Mouse (Mus musculus) MN1 (cell line): Measurements from ENCODE around the gene Itpr2.

ENCODE experiments used
- DNase-seq: peaks from one replicate; pipeline ENCODE4 v3.0.0-alpha.2; 2016; ENCODE audit warnings: low spot score

Gene Itpr2

DNA sequence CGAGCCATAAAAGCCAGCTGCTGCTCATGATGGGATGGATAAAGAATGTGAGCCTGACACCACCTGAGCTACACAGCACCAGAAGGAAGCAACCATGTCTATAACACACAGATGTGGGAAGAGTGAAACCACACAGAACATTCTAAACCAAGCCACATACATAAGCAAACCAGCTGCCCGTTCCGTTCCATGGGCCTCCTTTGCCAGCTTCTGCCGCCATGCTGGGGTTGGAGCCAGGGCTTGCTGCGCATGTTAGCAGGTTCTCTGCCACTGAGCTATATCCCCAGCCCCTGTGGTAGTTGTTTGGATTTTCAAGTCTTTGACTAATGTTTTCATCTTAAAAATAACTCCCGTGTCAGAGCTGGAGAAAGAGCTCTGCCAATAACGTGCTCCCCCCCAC is 87.9 kb downstream of the Itpr2 start:
- DNase-seq, result no peak

DNA sequence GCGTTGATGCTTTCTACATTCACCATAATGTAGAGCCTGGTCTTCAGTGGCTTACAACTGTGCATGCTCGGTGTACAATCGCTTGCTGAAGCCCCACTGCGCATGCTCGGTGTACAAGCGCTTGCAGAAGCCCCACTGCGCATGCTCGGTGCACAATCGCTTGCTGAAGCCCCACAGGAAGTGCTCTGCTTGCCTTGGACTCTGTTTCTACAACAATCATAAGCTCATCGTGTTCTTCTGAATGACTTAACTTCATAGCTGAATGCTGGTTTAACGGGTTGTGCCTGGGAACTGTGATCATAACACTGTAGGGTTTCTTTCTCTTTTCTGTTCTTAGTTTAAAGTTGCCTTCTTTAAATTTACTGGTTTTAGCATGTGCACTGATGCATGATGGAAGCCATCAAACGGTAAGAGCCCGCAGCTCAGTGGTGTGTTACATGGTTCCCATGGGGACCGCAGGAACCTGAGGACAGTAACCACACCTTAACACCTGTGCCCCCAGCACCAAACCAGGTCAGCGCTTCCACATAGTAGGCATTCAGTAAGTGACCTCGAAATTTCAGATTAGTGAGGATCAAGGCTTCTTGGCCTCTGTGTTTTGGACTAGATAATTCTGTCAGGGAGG is 90.5 kb downstream of the Itpr2 start:
- DNase-seq, result no peak

DNA sequence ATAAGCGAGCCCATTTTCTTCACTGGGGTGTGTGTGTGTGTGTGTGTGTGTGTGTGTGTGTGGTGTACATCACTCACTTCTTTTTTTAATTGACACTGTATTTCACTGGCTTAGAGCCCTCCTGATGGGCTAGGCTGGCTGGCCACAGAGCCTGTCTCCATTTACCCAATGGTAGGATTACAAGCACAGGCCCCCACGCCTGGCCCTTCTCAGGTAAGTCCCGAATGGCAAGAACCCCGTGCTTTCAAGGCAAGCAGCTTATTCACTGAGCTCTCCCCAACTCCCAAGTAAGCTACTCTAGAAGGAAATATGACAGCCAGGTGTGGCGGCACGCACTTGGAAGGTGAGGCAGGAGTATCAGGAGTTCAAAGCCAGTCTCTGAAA is 91.6 kb downstream of the Itpr2 start:
- no peak for DNase-seq

DNA sequence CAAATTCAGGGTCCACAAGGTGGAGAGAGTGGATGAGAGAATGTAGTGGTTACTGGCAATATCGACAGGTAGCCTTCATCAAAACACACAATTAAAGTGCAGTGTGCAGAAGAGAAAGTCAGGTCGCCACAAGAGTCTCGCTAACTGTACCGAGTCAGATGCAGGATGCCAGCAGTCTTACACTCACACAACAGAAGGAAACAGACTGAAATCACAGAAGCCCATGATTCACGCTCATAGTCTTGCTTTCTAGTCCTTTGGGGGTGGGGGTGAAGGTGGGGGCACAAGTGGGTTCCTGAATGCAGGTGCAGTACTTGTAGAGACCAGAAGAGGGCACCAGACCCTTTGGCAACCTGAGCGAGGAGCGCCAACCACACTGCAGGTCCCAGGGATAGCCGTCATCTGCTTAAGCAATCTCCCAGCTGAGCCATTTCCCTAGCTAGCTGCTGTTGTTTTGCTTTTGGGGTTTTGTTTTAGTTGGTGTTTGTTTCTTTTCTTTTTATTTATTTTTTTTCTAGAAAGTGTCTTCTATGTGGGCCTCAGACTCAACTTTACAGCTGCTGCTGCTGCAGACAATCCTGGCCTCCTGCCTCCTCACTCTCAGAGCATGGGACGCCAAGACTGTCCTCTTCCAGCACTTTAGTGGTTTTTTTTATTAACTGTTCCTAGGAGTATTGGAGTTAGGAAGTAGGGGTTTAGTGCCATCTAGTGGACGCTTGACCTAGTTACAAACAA is 92.2 kb downstream of the Itpr2 start:
- DNase-seq, result peak; percentile 79

DNA sequence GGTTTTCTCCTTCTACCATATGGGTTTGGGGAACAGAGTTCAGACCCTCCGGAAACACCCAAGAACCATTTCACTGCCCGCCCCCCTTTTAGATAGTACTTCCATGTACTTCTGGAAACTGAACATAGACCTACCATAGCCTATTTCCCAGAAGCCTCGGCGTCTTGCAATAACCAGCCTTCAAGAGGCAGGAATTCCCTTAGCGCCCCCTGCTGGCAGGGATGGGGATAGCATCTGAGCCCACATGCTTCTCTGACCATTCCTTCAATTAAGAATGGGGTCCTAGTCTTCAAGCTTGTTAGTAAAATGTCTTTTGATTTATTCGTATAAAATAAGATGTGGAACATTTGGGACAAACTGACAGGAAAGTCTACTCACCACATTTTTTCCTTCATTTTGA is 96.6 kb downstream of the Itpr2 start:
- DNase-seq, result peak; percentile 68

DNA sequence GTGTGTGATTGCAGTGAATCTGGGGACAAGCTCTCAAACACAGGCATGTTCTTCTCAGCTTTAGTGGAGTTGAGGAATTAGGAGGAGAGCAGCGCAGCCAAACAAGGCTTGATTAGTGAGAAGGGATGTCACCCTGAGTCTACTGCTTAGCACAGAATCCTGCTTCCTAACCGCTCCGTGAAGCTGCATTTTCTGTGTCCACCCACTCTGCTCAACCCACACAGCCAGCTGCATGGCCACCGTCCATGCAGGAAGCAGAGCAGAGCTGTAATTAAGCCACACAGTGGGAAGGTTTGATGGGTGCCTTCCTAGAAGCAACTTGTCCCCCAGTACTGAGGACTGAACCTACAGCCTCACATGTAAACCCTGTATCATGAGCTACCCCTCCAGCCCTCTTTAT is 97.1 kb downstream of the Itpr2 start:
- DNase-seq, result no peak

DNA sequence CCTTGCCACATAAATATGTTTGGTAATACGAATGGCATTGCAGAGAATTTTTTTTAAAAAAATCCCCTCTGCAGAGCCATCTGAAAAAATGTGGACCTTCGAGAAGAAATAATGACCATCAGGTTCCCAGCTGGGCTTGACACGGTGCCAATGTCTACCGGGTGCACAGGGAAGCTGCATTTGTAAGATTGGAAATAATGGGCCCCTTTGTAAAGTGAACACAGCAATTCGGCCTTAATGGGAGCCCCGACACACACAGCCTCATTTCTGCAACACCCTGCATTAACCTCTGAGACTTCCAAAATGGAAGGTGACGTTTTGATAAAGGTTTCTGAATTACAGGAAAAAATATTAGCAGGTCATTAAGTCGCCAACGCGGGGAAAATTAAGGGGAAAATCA is 97.9 kb downstream of the Itpr2 start:
- no peak for DNase-seq

DNA sequence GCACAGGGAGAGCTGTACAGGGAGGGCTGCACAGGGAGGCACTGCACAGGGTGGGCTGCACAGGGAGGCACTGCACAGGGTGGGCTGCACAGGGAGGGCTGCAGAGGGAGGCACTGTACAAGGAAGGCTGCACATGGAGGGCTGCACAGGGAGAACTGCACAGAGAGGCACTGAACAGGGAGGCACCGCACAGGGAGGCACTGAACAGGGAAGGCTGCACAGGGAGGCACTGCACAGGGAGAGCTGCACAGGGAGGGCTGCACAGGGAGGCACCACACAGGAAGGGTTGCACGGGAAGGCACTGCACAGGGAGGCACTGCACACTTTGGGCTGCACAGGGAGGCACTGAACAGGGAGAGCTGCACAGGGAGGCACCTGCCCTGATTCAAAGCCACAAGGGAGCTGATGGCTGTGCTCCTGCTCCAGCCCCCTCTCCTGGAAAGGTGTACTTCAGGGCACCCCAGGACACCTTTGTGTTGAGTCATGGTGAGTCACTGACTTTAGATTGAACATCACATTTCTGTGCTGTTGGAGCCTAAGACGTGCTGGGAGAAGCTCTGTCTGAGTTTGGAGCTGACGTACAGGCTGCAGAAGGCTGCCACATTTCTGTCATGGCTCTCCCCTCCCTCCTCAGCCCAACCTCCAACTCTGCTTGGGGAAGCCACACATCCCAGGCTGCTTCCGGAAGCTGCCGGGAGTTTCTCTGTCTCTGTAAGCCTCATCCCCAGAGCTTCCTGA is 98.9 kb downstream of the Itpr2 start:
- DNase-seq, result no peak

DNA sequence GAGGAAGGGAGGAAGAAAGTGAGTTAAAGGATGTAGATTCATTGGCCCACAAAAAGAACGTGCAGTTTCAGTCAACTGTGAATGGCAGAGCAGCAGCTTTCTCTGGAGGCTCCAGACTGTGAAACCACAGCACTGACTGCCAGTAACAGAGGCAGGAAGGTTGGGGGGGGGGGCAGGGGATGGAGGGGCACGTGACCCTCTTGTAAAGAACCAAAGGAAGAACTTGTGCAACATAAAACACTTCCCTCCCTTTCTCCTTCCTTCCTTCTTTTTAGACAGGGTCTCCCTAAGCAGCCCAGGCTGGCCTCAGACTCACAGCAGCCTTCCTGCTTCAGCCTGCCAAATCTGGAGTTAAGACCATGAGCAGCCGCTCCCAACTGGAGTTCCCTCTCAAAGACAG is 104.2 kb downstream of the Itpr2 start:
- no peak for DNase-seq

DNA sequence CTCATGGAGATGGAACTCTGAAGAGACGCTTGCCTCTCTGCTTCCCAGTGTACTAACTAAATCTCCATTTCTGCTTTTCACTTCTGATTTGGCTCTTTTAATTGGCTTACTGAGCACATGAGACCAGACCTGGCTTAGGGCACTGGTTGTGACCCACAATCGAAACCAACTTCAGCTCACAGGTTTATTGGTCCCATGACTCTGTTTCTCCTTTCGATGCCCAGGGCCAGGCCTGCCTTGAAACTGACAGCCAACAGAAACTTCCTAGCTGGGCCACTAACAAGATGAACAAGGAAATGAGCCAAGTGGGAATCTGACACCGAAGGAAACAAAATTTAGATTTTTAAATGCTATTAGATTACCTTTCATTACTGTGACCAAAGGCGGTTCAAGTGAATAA is 105.8 kb downstream of the Itpr2 start:
- DNase-seq, result no peak

DNA sequence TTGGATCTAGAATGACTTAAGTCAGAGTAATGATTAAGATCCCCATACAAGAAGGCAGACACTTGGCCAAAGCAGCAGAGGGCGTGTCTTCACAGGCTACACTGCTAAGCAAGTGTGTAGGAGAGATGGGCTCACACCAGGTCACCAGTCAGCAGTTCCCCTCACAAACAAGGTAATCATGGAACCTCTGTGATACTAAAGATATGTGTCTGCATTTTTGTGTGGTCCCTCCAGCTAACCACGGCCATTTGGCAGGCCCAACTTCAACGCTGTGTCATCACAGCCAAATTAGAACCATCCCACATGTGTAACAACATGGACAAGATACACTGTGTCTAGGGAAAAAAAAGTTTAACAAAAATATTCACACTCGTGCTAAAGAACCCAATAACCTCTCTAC is 106.4 kb downstream of the Itpr2 start:
- no peak for DNase-seq

DNA sequence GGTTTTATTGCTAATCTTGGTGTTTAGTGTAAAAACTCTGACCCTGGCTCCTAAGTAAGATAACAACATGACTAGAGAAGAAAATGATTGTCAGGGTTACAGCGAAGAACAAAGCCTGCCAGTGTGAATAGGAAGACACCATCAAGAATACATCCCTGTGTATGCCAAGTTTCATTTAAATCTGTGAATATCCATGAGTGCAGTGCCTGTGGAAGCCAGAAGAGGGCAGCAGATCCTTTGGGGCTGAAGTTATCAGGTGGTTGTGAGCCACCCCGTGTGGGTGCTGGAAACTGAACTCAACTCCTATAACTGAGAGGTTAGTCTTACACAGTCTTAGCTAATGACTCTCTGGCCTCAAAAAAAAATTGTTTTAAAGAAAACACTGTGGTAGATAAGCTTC is 109.8 kb downstream of the Itpr2 start:
- no peak for DNase-seq

DNA sequence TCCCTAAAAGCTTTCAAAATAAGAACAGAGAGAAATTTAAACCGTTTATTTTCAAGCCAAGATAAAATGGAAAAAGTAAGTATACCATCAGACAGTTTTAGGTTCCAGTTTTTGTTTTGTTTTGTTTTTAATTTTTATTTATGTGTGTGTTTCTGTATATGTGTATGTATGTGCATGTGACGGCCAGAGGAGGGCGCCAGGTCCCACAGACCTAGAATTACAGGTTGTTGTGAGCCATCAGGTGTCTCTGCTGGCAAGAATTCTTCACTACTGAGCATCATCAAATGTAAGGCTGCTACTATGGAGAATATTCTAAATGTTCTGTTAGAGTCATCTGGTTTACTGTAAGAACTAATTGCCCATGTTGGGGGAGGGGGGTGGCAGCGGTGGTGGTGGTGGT is 111.9 kb downstream of the Itpr2 start:
- no peak for DNase-seq

DNA sequence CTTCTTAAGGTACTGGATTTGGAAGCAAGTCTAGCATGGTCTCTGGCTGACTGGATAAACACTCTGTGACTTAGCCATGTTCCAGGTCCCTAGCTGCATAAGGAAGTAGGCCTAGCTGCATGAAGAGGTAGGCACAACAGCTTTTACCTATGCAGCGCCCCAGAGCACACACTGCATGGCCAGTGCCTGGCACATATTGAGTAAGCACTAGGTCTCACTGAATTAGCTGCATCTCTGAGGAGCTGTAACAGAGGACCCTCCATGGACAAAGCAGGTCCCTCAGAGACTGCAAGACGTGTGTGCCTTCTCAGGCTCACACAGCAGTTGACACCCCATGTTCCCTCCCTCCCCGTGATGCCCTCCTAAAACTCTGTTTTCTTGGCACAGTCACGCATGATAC is 114.0 kb downstream of the Itpr2 start:
- DNase-seq, result no peak

DNA sequence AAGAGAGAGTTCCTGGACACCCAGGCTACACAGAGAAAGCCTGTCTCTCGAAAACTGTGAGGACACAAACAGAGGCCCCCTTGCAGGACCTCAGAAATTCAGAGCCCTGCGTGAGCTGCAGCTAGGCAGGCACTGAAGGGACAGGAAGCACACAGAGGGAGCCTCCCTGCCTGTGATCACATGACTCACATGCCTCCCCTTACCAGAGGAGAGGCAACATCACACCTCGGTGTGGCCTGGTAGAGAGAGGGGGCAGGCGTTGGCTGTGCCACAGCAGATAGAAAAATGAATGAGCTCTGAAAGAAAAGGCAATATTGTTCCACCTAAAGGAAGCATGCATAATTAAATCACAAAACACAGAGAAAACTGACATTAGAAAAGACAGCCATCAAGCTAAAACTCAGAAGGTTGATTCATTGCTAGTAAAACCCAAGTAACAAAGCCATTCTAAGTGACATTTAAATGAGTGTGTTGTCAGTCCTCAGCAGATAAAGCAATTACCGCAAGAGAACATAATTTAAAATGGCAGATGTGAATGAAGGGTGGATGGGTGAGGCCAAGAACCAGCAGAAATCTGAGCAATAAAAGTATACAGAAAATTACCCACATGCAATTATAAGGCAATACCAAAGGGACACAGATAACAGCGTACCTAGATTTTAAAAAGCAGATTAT is 114.8 kb downstream of the Itpr2 start:
- DNase-seq, result peak; percentile 18

DNA sequence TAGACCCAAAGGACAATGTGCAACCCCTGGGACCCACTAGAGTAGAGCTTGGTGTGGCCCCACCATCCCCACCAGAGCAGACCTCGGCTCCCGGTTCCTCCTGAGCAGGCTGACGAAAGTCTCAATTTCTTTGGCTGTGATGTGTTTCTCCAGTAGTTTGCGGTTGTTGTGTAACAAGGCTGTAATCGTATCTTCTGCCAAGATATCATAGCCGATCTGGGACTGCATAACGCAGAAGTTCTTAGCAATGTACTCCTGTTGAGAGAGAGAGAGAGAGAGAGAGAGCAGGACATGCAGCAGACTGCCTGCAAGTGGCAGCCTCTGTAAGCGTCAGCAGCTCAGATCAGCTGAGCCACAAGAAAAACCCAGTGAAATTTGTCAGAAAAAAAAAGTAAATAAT is 122.8 kb downstream of the Itpr2 start:
- no peak for DNase-seq

DNA sequence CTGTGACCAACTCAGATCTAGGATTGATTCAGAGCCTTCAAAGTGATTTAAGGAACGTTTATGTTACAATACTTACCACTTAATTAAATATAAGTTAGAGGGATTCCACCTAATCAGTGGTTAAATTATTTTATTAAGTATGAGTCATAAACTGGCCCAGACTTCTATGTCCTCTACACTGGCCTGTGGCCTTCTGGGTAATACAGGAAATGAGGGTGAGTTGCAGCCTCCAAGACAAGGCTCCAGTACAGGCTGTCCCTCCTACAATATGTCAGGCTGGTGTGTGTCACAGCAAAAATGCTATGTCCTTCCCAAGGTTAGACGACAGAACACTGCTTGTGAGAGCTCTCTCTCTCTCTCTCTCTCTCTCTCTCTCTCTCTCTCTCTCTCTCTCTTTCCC is 130.5 kb downstream of the Itpr2 start:
- DNase-seq, result peak; percentile 53

DNA sequence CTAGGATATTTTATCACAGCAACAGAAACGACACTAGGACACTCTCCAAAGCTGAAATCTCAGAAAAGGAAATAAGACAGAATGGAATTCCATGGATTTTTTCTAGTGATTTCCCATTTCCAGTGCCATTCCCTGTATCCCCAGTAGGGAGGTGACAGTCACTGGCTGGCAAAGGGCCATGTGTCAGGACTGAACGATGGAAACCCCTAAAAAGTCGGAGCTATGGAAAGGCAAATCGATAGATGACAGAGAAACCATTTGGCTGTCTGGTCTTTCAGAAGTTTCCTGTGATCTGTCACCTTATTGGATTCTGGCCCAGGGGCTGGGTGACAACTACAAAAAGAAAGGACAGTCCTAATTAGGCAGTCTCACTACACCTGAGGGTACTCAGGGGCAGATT is 135.8 kb downstream of the Itpr2 start:
- no peak for DNase-seq

DNA sequence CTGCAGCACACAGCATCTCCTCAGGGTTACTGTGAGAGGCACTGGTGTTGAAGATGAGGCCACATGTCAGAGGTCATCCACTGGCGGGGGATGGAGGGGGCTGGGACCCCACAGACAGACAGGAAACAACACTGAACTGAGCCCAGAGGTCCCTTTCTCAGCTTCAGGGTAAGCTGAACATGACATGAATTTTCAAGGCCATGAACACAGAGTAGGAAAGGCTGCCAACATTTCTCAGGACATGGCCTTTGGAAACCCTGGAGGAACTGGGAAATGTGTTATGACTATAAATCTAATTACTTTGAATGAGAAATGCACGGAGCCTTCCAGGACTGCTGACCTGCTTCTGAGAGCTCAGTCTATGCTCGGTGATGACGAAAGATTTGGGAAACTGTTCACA is 144.1 kb downstream of the Itpr2 start:
- DNase-seq, result peak; percentile 59

DNA sequence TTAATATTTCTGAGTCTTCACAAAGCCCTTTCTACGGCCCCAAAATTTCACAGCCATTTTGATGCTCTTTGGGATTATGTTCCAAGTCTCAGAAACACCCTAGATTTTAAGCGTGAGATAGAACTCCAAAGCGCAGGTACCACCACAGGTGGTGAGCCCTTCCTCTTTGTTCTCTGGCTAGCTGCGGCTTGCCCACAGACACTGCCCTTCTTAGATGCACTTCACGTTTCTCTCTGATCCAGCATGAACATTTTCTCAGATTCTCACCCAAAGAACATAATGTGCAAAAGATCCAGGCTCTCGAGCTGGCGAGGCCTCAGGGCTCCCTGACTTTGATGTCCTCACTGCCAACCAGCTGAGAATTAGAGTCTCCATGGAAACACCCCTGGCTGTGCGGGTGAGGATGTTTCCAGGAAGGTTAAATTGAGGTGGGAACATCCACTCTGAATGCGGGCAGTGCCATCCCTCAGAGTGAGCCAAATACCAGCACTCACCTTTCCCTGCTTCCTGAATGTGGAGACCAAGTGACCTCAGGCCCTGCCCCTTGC is 149.7 kb downstream of the Itpr2 start:
- no peak for DNase-seq

DNA sequence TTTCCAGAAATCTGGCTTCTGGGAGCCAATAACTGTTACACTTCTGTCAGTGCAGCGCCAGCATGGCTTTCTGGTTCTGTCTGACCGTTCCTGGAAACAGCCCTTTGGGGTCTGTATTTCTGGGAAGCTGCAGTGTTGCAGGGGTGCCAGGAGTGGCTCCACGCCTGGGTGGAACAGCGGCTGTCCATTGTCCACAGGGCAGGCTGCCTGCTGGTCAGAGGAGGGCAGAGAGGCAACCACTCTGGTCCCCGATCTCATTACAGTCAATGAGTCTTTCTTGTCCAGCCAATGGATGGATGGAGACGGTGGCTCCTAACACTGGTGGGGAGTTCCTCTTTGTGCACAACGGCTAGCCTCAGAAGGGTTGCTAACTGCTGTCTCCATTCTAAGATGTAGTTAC is 150.2 kb downstream of the Itpr2 start:
- no peak for DNase-seq

DNA sequence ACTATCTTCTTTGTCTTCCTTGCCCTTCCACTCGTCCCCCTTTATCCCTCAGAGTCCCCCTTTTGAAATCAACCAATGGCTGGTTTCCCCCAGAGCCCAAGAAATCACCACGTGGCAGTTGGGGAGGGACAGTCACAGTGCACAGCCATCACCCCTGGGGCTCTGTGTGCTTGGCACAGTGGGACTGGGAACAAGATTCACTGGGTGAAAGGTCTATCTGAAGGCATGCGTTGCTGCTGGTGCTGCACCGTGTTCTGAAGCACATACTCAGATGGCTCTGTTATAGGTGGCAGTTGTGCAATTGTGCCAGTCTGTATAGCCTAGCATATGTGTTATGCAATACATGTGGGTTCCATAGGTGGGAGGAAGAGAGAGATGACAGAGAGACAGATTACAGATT is 154.5 kb downstream of the Itpr2 start:
- no peak for DNase-seq
